Mouse (Mus musculus) embryo, embryonic 11.5 days (tissue): ENCODE results near the gene Tom1l2.

Experiments used
- DNase-seq: peaks from one replicate; pipeline ENCODE4 v3.0.0-alpha.2; 2012; ENCODE audit warnings: low read depth, low spot score

Tom1l2 gene

GRCm38 (mm10) chr11:60182116-60182670 lies 170.5 kb downstream of the Tom1l2 start:
- no peak for DNase-seq

GRCm38 (mm10) chr11:60178506-60178905 lies 174.2 kb downstream of the Tom1l2 start:
- no peak for DNase-seq

- DNase-seq: no peak
Observed at GRCm38 (mm10) chr11:60178005-60178404, 174.7 kb downstream of the Tom1l2 start.

GRCm38 (mm10) chr11:60176975-60177657 lies 175.6 kb downstream of the Tom1l2 start:
- no peak for DNase-seq
